Mouse (Mus musculus) C2C12 (cell line): ENCODE data around the gene Eef1akmt3. TPM values are rescaled to one million over a fixed set of nuclear protein-coding genes. Genes with fewer than 3 reads are reported as not detected.
A peak's percentile ranks its signal among the peaks of the same experiment; 100 is the strongest.

Experiments used
- H3K27me3 ChIP-seq: one replicate; pipeline ENCODE4 v1.6.1; 2011; ENCODE audit not compliant: control insufficient read depth, insufficient read depth, insufficient read length
- H3K36me3 ChIP-seq: one replicate; pipeline ENCODE4 v1.6.1; 2011; ENCODE audit not compliant: control insufficient read depth, insufficient read depth
- H3K4me3 ChIP-seq: one replicate; pipeline ENCODE4 v1.5.1; 2011; ENCODE audit warnings: mild to moderate bottlenecking, control low read depth; ENCODE audit not compliant: poor library complexity, insufficient read depth, severe bottlenecking
- H3K79me2 ChIP-seq: one replicate; pipeline ENCODE4 v1.6.1; 2011; ENCODE audit not compliant: control insufficient read depth, insufficient read depth
- H3K79me3 ChIP-seq: one replicate; pipeline ENCODE4 v1.6.1; 2011; ENCODE audit warnings: low read depth, control low read depth
- H3ac ChIP-seq: one replicate; pipeline ENCODE3; 2011; ENCODE audit warnings: low read depth; ENCODE audit not compliant: control insufficient read depth, insufficient read length
- CEBPB ChIP-seq: IDR thresholded peaks from one replicate; pipeline ENCODE4 v1.6.1; 2011; ENCODE audit warnings: low read depth, mild to moderate bottlenecking, control low read depth, moderate library complexity
- CTCF ChIP-seq: IDR thresholded peaks from one replicate; pipeline ENCODE4 v1.5.1; 2011; ENCODE audit not compliant: control insufficient read depth, insufficient read depth, insufficient read length
- FOSL1 ChIP-seq: IDR thresholded peaks from one replicate; pipeline ENCODE4 v1.8.0; 2011; ENCODE audit warnings: mild to moderate bottlenecking, low read length; ENCODE audit not compliant: poor library complexity, insufficient read depth, severe bottlenecking
- MAX ChIP-seq: IDR thresholded peaks from one replicate; pipeline ENCODE4 v1.6.1; 2011; ENCODE audit warnings: mild to moderate bottlenecking, control low read depth
- MYOD1 ChIP-seq: IDR thresholded peaks from one replicate; pipeline ENCODE4 v1.6.1; 2011; ENCODE audit warnings: low read depth; ENCODE audit not compliant: control insufficient read depth, insufficient read length
- MYOG ChIP-seq: IDR thresholded peaks from one replicate; pipeline ENCODE4 v1.6.1; 2011; ENCODE audit not compliant: control insufficient read depth, insufficient read length; ENCODE audit errors: extremely low read depth
- USF1 ChIP-seq: IDR thresholded peaks from one replicate; pipeline ENCODE4 v1.6.1; 2011; ENCODE audit warnings: low read depth, mild to moderate bottlenecking, control low read depth, moderate library complexity
- polyA plus RNA-seq: library from polyadenylated mRNA; unstranded; fragments of >200 nt; fragmentation: generic; extraction: Trizol; gene quantifications from one replicate; pipeline ENCODE4 v1.2.1, GENCODE M21; 2012; ENCODE audit warnings: missing spikeins

Gene Eef1akmt3
- polyA plus RNA-seq, 1 experiment: 0.22 TPM

DNA sequence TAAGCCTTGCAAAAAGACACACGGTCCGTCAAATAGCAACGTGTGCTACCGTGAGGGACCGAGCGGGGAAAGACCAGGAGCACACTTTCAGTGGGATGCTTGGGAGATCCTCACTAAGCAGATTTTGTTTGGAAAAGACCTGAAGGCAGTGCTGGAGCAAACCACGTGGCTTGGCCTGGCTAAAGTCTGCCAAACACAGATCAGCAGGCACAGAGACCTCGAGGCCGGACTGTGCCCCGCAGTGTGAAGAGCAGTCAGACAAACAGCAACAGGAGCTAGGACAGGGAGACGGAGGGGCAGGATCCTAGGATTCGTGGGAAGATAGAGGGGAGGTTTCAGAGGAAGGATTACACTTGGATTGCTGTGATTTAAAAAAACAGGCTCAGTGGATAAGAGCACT, 5.0 kb downstream of the Eef1akmt3 start:
- Histone ChIP-seq H3K79me3 (no peaks in the 10 kb centered on the region), H3K27me3 (no peaks in the 10 kb centered on the region), H3ac (no peak overlapping the region), H3K4me3 (no peak overlapping the region), H3K79me2 (no peaks in the 10 kb centered on the region), H3K36me3 (no peaks in the 10 kb centered on the region)
- TF ChIP-seq CTCF: no peak
- no peak for TF ChIP-seq USF1

- H3K79me2 ChIP-seq: peaks cover 17% of the 10 kb centered on the region
- peaks cover 9% of the 10 kb centered on the region for H3K36me3 ChIP-seq
- H3ac ChIP-seq: no peak overlapping the region
- no peak overlapping the region for H3K4me3 ChIP-seq
- peaks cover 5% of the 10 kb centered on the region for H3K79me3 ChIP-seq
- H3K27me3 ChIP-seq: no peaks in the 10 kb centered on the region
- TF ChIP-seq CEBPB (no peak), MYOG (no peak), MYOD1 (no peak), USF1 (no peak), CTCF (no peak), FOSL1 (no peak), MAX (no peak)
Measured at GRCm38 (mm10) chr10:127033301-127033741, 8.0 kb downstream of the Eef1akmt3 start.

DNA sequence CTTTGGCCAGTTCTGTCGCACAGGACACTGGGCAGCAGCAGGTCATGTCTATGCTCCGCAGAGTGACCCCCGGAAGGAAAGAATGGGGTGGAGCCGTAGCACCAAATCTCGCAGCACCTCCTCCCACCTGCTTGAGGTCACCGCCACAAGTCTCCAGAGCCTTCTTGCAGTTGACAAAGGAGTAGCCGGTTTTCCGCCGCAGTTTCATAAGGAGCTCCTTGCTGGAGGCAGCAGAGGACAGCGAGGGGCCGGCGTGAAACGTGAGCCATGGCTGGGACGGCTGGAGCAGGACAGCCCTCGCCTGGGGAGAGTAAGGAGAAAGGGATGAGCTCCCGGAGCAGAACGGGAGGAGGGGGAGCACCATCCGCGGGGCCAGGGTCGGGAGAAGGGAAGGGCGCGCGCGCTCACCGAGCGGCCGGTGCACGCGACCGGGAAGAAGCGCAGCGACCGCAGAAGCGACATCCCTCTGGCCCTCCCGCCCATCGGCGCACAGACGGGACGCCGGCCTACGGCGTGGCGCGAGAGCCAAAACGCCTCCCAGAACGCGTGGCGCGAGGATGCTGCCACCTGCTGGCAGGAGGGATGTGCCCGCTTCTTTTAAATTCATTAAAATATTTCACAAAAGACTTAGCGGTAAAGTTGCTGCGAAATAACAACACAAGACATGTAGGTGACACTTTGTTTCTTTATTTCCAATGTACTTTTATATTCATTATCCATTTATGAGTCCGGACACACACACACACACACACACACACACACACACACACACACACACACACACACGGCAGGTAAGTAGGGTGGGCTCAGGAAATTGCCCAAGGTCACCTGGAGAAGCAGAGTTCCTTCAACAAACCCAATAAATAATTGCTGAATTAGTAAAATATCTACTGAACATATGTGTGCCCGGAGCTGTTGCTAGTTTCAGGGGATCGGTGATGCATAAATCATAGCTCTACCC, 10.7 kb downstream of the Eef1akmt3 start, which contains the start of gene Tsfm:
Gene Tsfm (minus strand): TSS at position 505 of the 961 bp plus-strand sequence.
- Histone ChIP-seq H3K4me3 (peak within 1 kb of the TSS; percentile 66), H3K36me3 (peaks cover 18% of the 10 kb centered on the region), H3K27me3 (no peaks in the 10 kb centered on the region), H3K79me3 (peaks cover 5% of the 10 kb centered on the region), H3K79me2 (peaks cover 17% of the 10 kb centered on the region), H3ac (peak within 1 kb of the TSS; percentile 92)
- peak; percentile 72 for TF ChIP-seq MAX
- TF ChIP-seq FOSL1: no peak
- no peak for TF ChIP-seq MYOG
- TF ChIP-seq USF1: no peak
- TF ChIP-seq CTCF: peak; percentile 75
- no peak for TF ChIP-seq MYOD1
- no peak for TF ChIP-seq CEBPB

- Histone ChIP-seq H3ac (no peak overlapping the region), H3K27me3 (no peaks in the 10 kb centered on the region), H3K79me2 (no peaks in the 10 kb centered on the region), H3K4me3 (no peak overlapping the region), H3K36me3 (peaks cover 19% of the 10 kb centered on the region), H3K79me3 (no peaks in the 10 kb centered on the region)
- TF ChIP-seq CTCF: no peak
- TF ChIP-seq FOSL1: no peak
- no peak for TF ChIP-seq MAX
- TF ChIP-seq USF1: no peak
- TF ChIP-seq CEBPB: no peak
- TF ChIP-seq MYOD1: no peak
Measured at GRCm38 (mm10) chr10:127018422-127018821, 22.9 kb downstream of the Eef1akmt3 start.

DNA sequence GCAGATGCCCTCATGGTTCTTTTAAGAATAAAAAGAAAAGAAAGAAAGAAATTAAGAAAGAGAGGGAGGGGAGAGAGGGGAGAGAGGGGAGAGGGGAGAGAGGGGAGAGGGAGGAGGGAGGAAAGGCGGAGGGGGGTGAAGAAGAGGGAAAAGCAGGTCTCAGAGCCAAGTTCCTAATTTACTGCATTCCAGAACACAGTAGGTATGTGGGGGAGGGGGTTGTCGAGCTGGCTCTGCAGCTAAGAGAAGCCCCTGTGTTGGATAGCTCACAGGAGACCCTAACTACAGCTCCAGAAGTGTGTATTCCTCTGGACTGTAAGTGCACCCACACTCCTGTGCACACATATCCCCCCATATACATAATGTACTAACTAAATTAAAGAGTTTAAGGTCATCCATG, 24.2 kb downstream of the Eef1akmt3 start:
- no peak for TF ChIP-seq MYOG
- no peak for TF ChIP-seq FOSL1
- no peak for TF ChIP-seq USF1
- no peak for TF ChIP-seq MAX
- TF ChIP-seq CTCF: no peak
- no peak for TF ChIP-seq CEBPB
- no peak for TF ChIP-seq MYOD1
- H3K4me3 ChIP-seq: no peak overlapping the region

DNA sequence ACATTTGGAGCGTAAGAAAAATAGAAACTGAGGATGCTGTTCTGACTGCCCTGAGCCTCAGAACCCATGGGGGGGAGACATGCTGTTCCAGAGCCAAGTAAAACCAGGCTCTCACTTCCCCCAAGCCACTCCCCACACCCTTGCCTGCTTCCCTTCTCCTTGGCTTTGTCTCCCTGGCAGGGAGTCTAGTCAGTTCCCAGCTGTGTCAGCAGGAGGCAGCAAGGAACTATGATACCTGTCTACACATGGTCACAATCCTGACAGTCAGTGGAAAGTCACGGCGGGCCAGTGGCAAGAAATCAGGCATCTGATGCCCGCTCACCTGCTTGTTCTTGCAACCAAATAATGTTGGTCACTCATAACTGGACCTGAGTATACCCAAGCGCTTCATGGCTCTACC, 24.8 kb downstream of the Eef1akmt3 start:
- no peak overlapping the region for H3K4me3 ChIP-seq
- H3K79me3 ChIP-seq: no peaks in the 10 kb centered on the region
- no peaks in the 10 kb centered on the region for H3K79me2 ChIP-seq
- no peaks in the 10 kb centered on the region for H3K36me3 ChIP-seq
- no peaks in the 10 kb centered on the region for H3K27me3 ChIP-seq
- no peak for TF ChIP-seq FOSL1
- no peak for TF ChIP-seq MYOG
- TF ChIP-seq CTCF: no peak
- TF ChIP-seq USF1: no peak
- TF ChIP-seq MYOD1: no peak
- no peak for TF ChIP-seq MAX
- no peak for TF ChIP-seq CEBPB
- H3ac ChIP-seq: no peak overlapping the region

More for the DNA sequence above, 24.2 kb downstream of the Eef1akmt3 start:
- Histone ChIP-seq H3ac (no peak overlapping the region), H3K79me3 (no peaks in the 10 kb centered on the region), H3K36me3 (peaks cover 6% of the 10 kb centered on the region), H3K79me2 (no peaks in the 10 kb centered on the region), H3K27me3 (no peaks in the 10 kb centered on the region)
